Mouse (Mus musculus) heart, embryonic 12.5 days (tissue): ENCODE measurements around the gene Cacna2d4. TPM values are rescaled to one million over a fixed set of nuclear protein-coding genes. Genes with fewer than 3 reads are reported as not detected.

ENCODE experiments used
- ATAC-seq: fragments of 200-750 bp; cut with Nextera tagmentation; 2 replicates; pipeline ENCODE4 v1.8.0; 2017; ENCODE audit warnings: moderate TSS enrichment, moderate library complexity; ENCODE audit not compliant: insufficient number of reproducible peaks, low FRiP score
- H3K27ac ChIP-seq: fragments of 300-500 bp; sonication (generic); 2 replicates; pipeline ENCODE4 v1.5.1; 2016; ENCODE audit warnings: mild to moderate bottlenecking, moderate library complexity; ENCODE audit not compliant: poor library complexity, severe bottlenecking
- H3K27me3 ChIP-seq: fragments of 300-500 bp; sonication (generic); replicated peaks from 2 replicates; pipeline ENCODE4 v1.6.1; 2016; ENCODE audit warnings: mild to moderate bottlenecking, moderate library complexity
- H3K36me3 ChIP-seq: fragments of 300-500 bp; sonication (generic); 2 replicates; pipeline ENCODE4 v1.6.1; 2016; ENCODE audit warnings: mild to moderate bottlenecking, moderate library complexity
- H3K4me1 ChIP-seq: fragments of 300-500 bp; sonication (generic); replicated peaks from 2 replicates; pipeline ENCODE4 v1.6.1; 2016; ENCODE audit warnings: mild to moderate bottlenecking
- H3K4me2 ChIP-seq: fragments of 300-500 bp; sonication (generic); 2 replicates; pipeline ENCODE4 v1.6.1; 2016; ENCODE audit warnings: mild to moderate bottlenecking, moderate library complexity
- H3K4me3 ChIP-seq: fragments of 300-500 bp; sonication (generic); 2 replicates; pipeline ENCODE4 v1.5.1; 2016; ENCODE audit warnings: mild to moderate bottlenecking
- H3K9ac ChIP-seq: fragments of 300-500 bp; sonication (generic); 2 replicates; pipeline ENCODE4 v1.6.1; 2016; ENCODE audit warnings: mild to moderate bottlenecking, moderate library complexity
- H3K9me3 ChIP-seq: fragments of 300-500 bp; sonication (generic); replicated peaks from 2 replicates; pipeline ENCODE4 v1.6.1; 2016; ENCODE audit warnings: mild to moderate bottlenecking, moderate library complexity
- WGBS: fragments of 180-500 bp; shearing (Covaris S2); methylation state at CpG from one replicate; pipeline ENCODE4 v1.1.7; 2016; 5-methylcytosine and 5-hydroxymethylcytosine counted together
- polyA plus RNA-seq: library from polyadenylated mRNA; unstranded; fragments of >200 nt; fragmentation: Nextera tagmentation; extraction: Ambion mirVana; gene quantifications from 2 replicates; pipeline ENCODE4 v1.2.1, GENCODE M21; 2016

Gene Cacna2d4
- polyA plus RNA-seq, 1 experiment from 2014 or later: not detected

GRCm38 (mm10) chr6:119326541-119326940 is 90.2 kb downstream of the Cacna2d4 start:
- Histone ChIP-seq H3K9me3 (no peaks in the 10 kb centered on the region), H3K9ac (no peak overlapping the region), H3K4me2 (no peak overlapping the region), H3K4me1 (peaks cover 28% of the 10 kb centered on the region), H3K4me3 (no peak overlapping the region), H3K36me3 (no peaks in the 10 kb centered on the region), H3K27ac (no peak overlapping the region), H3K27me3 (peaks cover 98% of the 10 kb centered on the region)
- no peak for ATAC-seq
- 9% methylated on average over 7 of the region's 7 CpGs for WGBS

- Histone ChIP-seq H3K9me3 (no peaks in the 10 kb centered on the region), H3K4me3 (no peak overlapping the region), H3K27ac (no peak overlapping the region), H3K27me3 (peaks cover 97% of the 10 kb centered on the region), H3K36me3 (no peaks in the 10 kb centered on the region), H3K9ac (no peak overlapping the region), H3K4me1 (peaks cover 28% of the 10 kb centered on the region), H3K4me2 (peak overlapping the region; percentile 32)
- ATAC-seq: no peak
- 3% methylated on average over 10 of the region's 11 CpGs for WGBS
Observed at GRCm38 (mm10) chr6:119328521-119329115, 92.3 kb downstream of the Cacna2d4 start.

GRCm38 (mm10) chr6:119329215-119329714 is 92.9 kb downstream of the Cacna2d4 start:
- Histone ChIP-seq H3K4me1 (peaks cover 28% of the 10 kb centered on the region), H3K9me3 (no peaks in the 10 kb centered on the region), H3K36me3 (no peaks in the 10 kb centered on the region), H3K27me3 (peaks cover 96% of the 10 kb centered on the region), H3K4me2 (peak overlapping the region; percentile 32), H3K9ac (no peak overlapping the region), H3K4me3 (no peak overlapping the region), H3K27ac (no peak overlapping the region)
- 4% methylated on average over 8 of the region's 8 CpGs for WGBS
- no peak; the same call in 1 of the 2 replicates for ATAC-seq

- Histone ChIP-seq H3K4me3 (0 out of 2 replicates have a peak overlapping the region, but pooled peaks have one; percentile 46), H3K9ac (no peak overlapping the region), H3K4me2 (peak overlapping the region; percentile 70), H3K27ac (no peak overlapping the region), H3K27me3 (peaks cover 96% of the 10 kb centered on the region), H3K36me3 (no peaks in the 10 kb centered on the region), H3K4me1 (peaks cover 28% of the 10 kb centered on the region), H3K9me3 (no peaks in the 10 kb centered on the region)
- 12% methylated on average over 6 of the region's 6 CpGs for WGBS
- ATAC-seq: no peak
Observed at GRCm38 (mm10) chr6:119329936-119330335, 93.6 kb downstream of the Cacna2d4 start.

GRCm38 (mm10) chr6:119330506-119330905 is 94.2 kb downstream of the Cacna2d4 start, which contains the start of gene Lrtm2:
Gene Lrtm2, minus strand, starts transcription at chr6:119330766.
- H3K9ac ChIP-seq: 0 out of 2 replicates have a peak within 1 kb of the TSS, but pooled peaks have one; percentile 34
- H3K4me1 ChIP-seq: peaks cover 28% of the 10 kb centered on the region
- ATAC-seq: no peak
- no peak within 1 kb of the TSS for H3K27ac ChIP-seq
- peak within 1 kb of the TSS; percentile 46 for H3K4me3 ChIP-seq
- WGBS: 1% methylated on average over 31 of the region's 31 CpGs
- peaks cover 94% of the 10 kb centered on the region for H3K27me3 ChIP-seq
- H3K4me2 ChIP-seq: peak within 1 kb of the TSS; percentile 70
- H3K36me3 ChIP-seq: no peaks in the 10 kb centered on the region
- no peaks in the 10 kb centered on the region for H3K9me3 ChIP-seq

- no peaks in the 10 kb centered on the region for H3K36me3 ChIP-seq
- peaks cover 33% of the 10 kb centered on the region for H3K4me1 ChIP-seq
- ATAC-seq: no peak
- no peak overlapping the region for H3K27ac ChIP-seq
- peaks cover 78% of the 10 kb centered on the region for H3K27me3 ChIP-seq
- 6% methylated on average over 1 of the region's 1 CpGs for WGBS
- H3K4me2 ChIP-seq: no peak overlapping the region
- H3K4me3 ChIP-seq: no peak overlapping the region
- H3K9me3 ChIP-seq: no peaks in the 10 kb centered on the region
- no peak overlapping the region for H3K9ac ChIP-seq
Observed at GRCm38 (mm10) chr6:119332111-119332510, 95.8 kb downstream of the Cacna2d4 start.

- Histone ChIP-seq H3K27me3 (peaks cover 67% of the 10 kb centered on the region), H3K9me3 (no peaks in the 10 kb centered on the region), H3K27ac (no peak overlapping the region), H3K9ac (no peak overlapping the region), H3K36me3 (no peaks in the 10 kb centered on the region), H3K4me2 (no peak overlapping the region), H3K4me3 (no peak overlapping the region), H3K4me1 (peaks cover 33% of the 10 kb centered on the region)
- 8% methylated on average over 3 of the region's 3 CpGs for WGBS
- no peak for ATAC-seq
Observed at GRCm38 (mm10) chr6:119333202-119333601, 96.9 kb downstream of the Cacna2d4 start.

GRCm38 (mm10) chr6:119333831-119334230 is 97.5 kb downstream of the Cacna2d4 start:
- no peak overlapping the region for H3K9ac ChIP-seq
- WGBS: 18% methylated on average over 3 of the region's 3 CpGs
- H3K27ac ChIP-seq: no peak overlapping the region
- H3K4me3 ChIP-seq: no peak overlapping the region
- H3K9me3 ChIP-seq: no peaks in the 10 kb centered on the region
- no peak for ATAC-seq
- H3K36me3 ChIP-seq: no peaks in the 10 kb centered on the region
- no peak overlapping the region for H3K4me2 ChIP-seq
- H3K4me1 ChIP-seq: peaks cover 28% of the 10 kb centered on the region
- peaks cover 61% of the 10 kb centered on the region for H3K27me3 ChIP-seq

GRCm38 (mm10) chr6:119336124-119336523 is 99.8 kb downstream of the Cacna2d4 start:
- no peak overlapping the region for H3K4me2 ChIP-seq
- H3K4me1 ChIP-seq: peaks cover 5% of the 10 kb centered on the region; the same call in 1 of the 2 replicates
- H3K36me3 ChIP-seq: no peaks in the 10 kb centered on the region
- 49% methylated on average over 7 of the region's 7 CpGs for WGBS
- H3K27ac ChIP-seq: no peak overlapping the region
- no peaks in the 10 kb centered on the region for H3K9me3 ChIP-seq
- ATAC-seq: no peak
- H3K9ac ChIP-seq: no peak overlapping the region
- no peak overlapping the region for H3K4me3 ChIP-seq
- peaks cover 38% of the 10 kb centered on the region for H3K27me3 ChIP-seq

- no peaks in the 10 kb centered on the region for H3K36me3 ChIP-seq
- H3K4me1 ChIP-seq: peaks cover 5% of the 10 kb centered on the region; the same call in 1 of the 2 replicates
- peaks cover 26% of the 10 kb centered on the region for H3K27me3 ChIP-seq
- no peak for ATAC-seq
- H3K4me2 ChIP-seq: no peak overlapping the region
- no peaks in the 10 kb centered on the region for H3K9me3 ChIP-seq
- no peak overlapping the region for H3K27ac ChIP-seq
- no peak overlapping the region for H3K4me3 ChIP-seq
- 80% methylated on average over 3 of the region's 3 CpGs for WGBS
- no peak overlapping the region for H3K9ac ChIP-seq
Observed at GRCm38 (mm10) chr6:119337287-119337686, 101.0 kb downstream of the Cacna2d4 start.

GRCm38 (mm10) chr6:119338121-119338912 is 102.0 kb downstream of the Cacna2d4 start:
- Histone ChIP-seq H3K36me3 (no peaks in the 10 kb centered on the region), H3K9me3 (no peaks in the 10 kb centered on the region), H3K4me1 (peaks cover 5% of the 10 kb centered on the region; the same call in 1 of the 2 replicates), H3K4me3 (no peak overlapping the region), H3K27ac (no peak overlapping the region), H3K4me2 (no peak overlapping the region), H3K27me3 (peaks cover 16% of the 10 kb centered on the region), H3K9ac (no peak overlapping the region)
- 35% methylated on average over 11 of the region's 11 CpGs for WGBS
- ATAC-seq: no peak
